Mouse (Mus musculus): ENCODE results near the gene 1700037C18Rik.
"Not testable (repeated sequence)": the region's sequence is repeated elsewhere in the genome, so short reads cannot be mapped to it uniquely, and the experiment has no call there.

DNA sequence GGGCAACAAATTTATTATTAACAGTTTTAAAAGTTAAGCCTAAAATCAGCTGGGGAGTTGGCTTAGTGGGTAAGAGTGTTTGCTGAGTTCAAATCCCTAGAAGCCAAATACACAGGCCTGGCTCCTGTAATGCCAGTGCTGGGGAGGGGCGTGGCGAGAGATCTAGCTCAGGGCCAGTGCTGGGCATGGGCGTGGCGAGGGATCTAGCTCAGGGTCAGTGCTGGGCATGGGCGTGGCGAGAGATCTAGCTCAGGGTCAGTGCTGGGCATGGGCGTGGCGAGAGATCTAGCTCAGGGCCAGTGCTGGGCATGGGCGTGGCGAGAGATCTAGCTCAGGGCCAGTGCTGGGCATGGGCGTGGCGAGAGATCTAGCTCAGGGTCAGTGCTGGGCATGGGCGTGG is 57.2 kb downstream of the 1700037C18Rik start:
- not testable (repeated sequence) for TF ChIP-seq CTCF (IDR thresholded peaks at IDR 0.05; ENCODE audit: borderline replicate concordance, extremely low read depth, insufficient read depth, insufficient read length); POLR2A (IDR thresholded peaks at IDR 0.05; ENCODE audit: borderline replicate concordance, extremely low read depth, insufficient read depth, insufficient read length, poor library complexity, severe bottlenecking)
